Mouse (Mus musculus) B cell, adult 62 days (primary cell): Measurements from ENCODE around the gene St3gal6. TPM values are rescaled to one million over a fixed set of nuclear protein-coding genes. Genes with fewer than 3 reads are reported as not detected.

Experiments used
- total RNA-seq: library from RNA; stranded (reverse); gene quantifications from 4 replicates; pipeline ENCODE4 v1.2.4, GENCODE M21; 2023

Gene St3gal6
- total RNA-seq = 66.2 to 83.4 TPM (median 78.8 TPM) in 4 replicates

GRCm38 (mm10) chr16:58523972-58524850 is at the start of gene St3gal6:
St3gal6 (minus strand) TSS chr16:58524243.

Other genes starting within 250 kb of the St3gal6 start
- 0.56 to 2.0 TPM (median 1.1 TPM) in 4 replicates for gene Dcbld2, start 115.8 kb downstream of the St3gal6 start, total RNA-seq
- gene Gm813, start 92.7 kb upstream of the St3gal6 start, total RNA-seq = not detected in 4 replicates
- not detected in 4 replicates for gene E330017A01Rik, start 114.5 kb upstream of the St3gal6 start, total RNA-seq
- 10.0 to 14.5 TPM (median 10.5 TPM) in 4 replicates for gene Cpox, start 146.0 kb upstream of the St3gal6 start, total RNA-seq
- not detected in 4 replicates for gene Gpr15, start 194.8 kb upstream of the St3gal6 start, total RNA-seq
- gene Cldnd1, start 203.7 kb upstream of the St3gal6 start, total RNA-seq = 45.9 to 60.8 TPM (median 51.7 TPM) in 4 replicates
- not detected in 4 replicates for gene Olfr172, start 238.9 kb upstream of the St3gal6 start, total RNA-seq